Mouse (Mus musculus): ENCODE results near the gene Kif21b. TPM values are rescaled to one million over a fixed set of nuclear protein-coding genes. Genes with fewer than 3 reads are reported as not detected.

Gene Kif21b
- polyA plus RNA-seq, 1 experiment from 2014 or later: 0.85 TPM

DNA sequence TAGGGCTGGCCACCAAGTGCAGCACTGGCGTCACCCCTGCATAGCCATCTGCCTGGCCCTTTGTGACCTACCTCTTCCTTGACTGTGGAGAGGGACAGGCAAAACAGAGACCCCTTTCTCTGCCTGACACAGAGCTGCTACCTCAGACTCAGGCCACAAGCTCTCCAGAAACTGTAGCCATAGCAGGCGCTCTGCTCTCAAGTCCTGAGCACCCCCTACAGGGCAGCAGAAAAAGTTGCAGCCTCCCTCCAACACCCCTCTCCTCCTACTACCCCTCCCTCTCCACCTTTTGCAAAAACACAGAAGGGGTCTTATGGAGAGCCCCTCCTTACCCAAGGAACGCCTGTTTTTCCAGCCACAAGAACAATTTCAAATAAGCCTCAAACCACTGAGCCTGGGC lies 81.6 kb downstream of the Kif21b start, which contains the start of gene Mroh3:
Gene Mroh3, minus strand, starts transcription at position 26 of the 400 bp plus-strand sequence.
- no peaks in the 10 kb centered on the region for H3K27me3 ChIP-seq (replicated peaks; ENCODE audit: insufficient read depth, low read length)
- no peaks in the 10 kb centered on the region for H3K36me3 ChIP-seq (ENCODE audit: insufficient read depth, low read length)
- H3K9ac ChIP-seq (replicated peaks; ENCODE audit: low read depth): no peak within 1 kb of the TSS
- H3K9me3 ChIP-seq (ENCODE audit: low read length): no peaks in the 10 kb centered on the region
- H3K4me3 ChIP-seq (ENCODE audit: low read depth, low read length): no peak within 1 kb of the TSS
- no peak for TF ChIP-seq EP300 (IDR thresholded peaks at IDR 0.05)
- TF ChIP-seq CTCF (IDR thresholded peaks at IDR 0.05): peak; percentile 78
- WGBS: 45% methylated on average over 3 of the region's 3 CpGs
- no peak within 1 kb of the TSS for H3K4me2 ChIP-seq (replicated peaks; ENCODE audit: low read depth, low read length)
- H3K4me1 ChIP-seq (ENCODE audit: insufficient read depth, low read depth, low read length): no peaks in the 10 kb centered on the region
- no peak within 1 kb of the TSS for H3K27ac ChIP-seq (ENCODE audit: low read length)
- ATAC-seq (peak; percentile 57; the same call in 1 of the 2 replicates), DNase-seq (ENCODE audit: low spot score) (peak; percentile 70)

DNA sequence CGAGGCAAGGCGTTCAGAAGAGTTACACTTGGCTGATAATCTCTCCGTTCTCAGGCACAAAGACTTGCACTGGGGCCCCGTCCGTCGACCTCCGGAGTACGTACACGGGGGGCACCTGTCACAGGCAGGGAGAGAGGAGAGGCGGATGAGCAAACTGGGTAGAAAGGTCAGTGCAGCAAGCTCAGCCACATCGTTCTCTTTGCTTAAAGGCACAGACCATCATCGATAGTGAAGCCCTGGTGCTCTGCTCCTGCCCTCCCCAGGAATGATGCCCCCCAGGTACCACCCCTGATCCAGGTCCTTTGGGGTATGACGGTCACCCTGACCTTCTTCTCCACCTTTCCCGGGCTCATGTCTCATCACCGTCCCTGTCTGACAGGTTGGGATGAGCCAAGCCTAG lies 83.1 kb downstream of the Kif21b start:
- Histone ChIP-seq H3K4me3 (ENCODE audit: low read depth, low read length) (no peak overlapping the region), H3K36me3 (ENCODE audit: insufficient read depth, low read length) (no peaks in the 10 kb centered on the region), H3K27ac (ENCODE audit: low read length) (no peak overlapping the region), H3K9me3 (ENCODE audit: low read length) (no peaks in the 10 kb centered on the region), H3K9ac (replicated peaks; ENCODE audit: low read depth) (no peak overlapping the region), H3K27me3 (replicated peaks; ENCODE audit: insufficient read depth, low read length) (no peaks in the 10 kb centered on the region), H3K4me1 (ENCODE audit: insufficient read depth, low read depth, low read length) (no peaks in the 10 kb centered on the region), H3K4me2 (replicated peaks; ENCODE audit: low read depth, low read length) (no peak overlapping the region)
- no peak for ATAC-seq
- WGBS: 78% methylated on average over 15 of the region's 15 CpGs
- TF ChIP-seq CTCF (IDR thresholded peaks at IDR 0.05) (no peak), EP300 (IDR thresholded peaks at IDR 0.05) (no peak)
- DNase-seq (ENCODE audit: low spot score): peak; percentile 15

DNA sequence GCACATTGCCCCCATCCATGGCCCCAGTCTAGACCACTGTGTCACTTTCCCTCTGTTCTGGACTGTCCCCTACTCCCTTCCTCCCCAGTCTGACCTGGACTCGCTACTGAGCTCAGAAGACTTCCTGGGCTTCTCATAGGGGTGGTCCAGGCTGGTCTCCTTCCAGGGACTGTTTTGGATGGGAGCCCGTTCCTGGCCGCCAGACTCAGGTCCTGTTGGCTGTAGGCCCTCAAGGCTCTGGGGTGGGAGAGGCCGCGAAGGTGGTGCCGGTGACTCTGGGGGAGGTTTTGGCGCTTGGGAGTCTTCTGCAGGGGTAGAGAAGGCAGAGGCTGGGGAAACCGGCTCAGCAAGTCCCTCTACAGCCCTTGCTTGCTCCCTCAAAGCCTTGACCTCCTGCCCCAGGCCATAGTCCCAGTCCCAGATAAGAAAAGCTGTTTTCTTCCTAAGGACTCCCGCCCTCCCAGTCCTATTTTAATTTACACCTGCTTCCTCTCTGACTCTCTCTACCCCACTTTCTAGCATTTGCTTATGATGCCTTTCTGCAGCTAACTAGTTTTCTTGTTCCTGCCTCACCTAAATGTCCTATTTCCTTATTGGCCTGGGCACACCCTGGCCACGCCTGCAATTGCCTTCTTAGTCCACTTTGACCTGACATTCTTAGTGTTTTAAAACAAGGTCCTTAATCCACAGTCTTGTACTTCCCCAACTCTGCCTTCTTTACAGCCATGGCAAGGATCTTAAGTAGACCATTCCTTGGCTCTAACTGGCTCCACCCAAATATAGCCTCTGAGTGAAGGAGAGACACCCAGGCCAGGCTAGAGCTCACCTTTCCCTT lies 89.1 kb downstream of the Kif21b start:
- H3K4me1 ChIP-seq (ENCODE audit: insufficient read depth, low read depth, low read length): 0 out of 2 replicates have a peak, but pooled peaks cover 4% of the 10 kb centered on the region
- no peaks in the 10 kb centered on the region for H3K36me3 ChIP-seq (ENCODE audit: insufficient read depth, low read length)
- H3K9me3 ChIP-seq (ENCODE audit: low read length): no peaks in the 10 kb centered on the region
- no peak overlapping the region for H3K4me3 ChIP-seq (ENCODE audit: low read depth, low read length)
- H3K27ac ChIP-seq (ENCODE audit: low read length): peak overlapping the region; percentile 57; the same call in 1 of the 2 replicates
- peak; percentile 76 for DNase-seq (ENCODE audit: low spot score)
- no peaks in the 10 kb centered on the region for H3K27me3 ChIP-seq (replicated peaks; ENCODE audit: insufficient read depth, low read length)
- H3K9ac ChIP-seq (replicated peaks; ENCODE audit: low read depth): no peak overlapping the region
- no peak overlapping the region for H3K4me2 ChIP-seq (replicated peaks; ENCODE audit: low read depth, low read length)
- 49% methylated on average over 10 of the region's 10 CpGs for WGBS
- no peak for TF ChIP-seq EP300 (IDR thresholded peaks at IDR 0.05)
- no peak for TF ChIP-seq CTCF (IDR thresholded peaks at IDR 0.05)
- peak; percentile 86 for ATAC-seq

DNA sequence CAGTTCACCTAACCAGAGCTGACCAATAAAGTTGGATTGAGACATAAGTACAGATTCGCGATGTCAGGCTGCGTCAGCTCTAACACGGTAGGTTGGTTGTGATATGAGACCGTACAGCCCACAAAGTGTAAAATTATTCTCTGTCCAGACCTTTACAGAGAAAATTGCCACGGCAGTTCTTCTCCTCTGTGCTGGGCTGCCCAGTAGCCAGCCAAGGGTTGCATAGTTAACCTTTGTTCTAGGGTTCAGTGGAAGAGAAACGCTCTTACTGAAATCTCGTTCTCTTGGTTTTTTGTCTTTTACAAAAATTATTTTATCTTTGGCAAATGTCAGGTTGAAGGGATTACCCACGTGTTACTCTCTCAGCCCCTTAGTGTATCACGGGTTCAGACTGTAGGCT lies 91.2 kb downstream of the Kif21b start:
- H3K36me3 ChIP-seq (ENCODE audit: insufficient read depth, low read length): no peaks in the 10 kb centered on the region
- no peak overlapping the region for H3K4me2 ChIP-seq (replicated peaks; ENCODE audit: low read depth, low read length)
- no peaks in the 10 kb centered on the region for H3K27me3 ChIP-seq (replicated peaks; ENCODE audit: insufficient read depth, low read length)
- peaks cover 4% of the 10 kb centered on the region; the same call in 1 of the 2 replicates for H3K4me1 ChIP-seq (ENCODE audit: insufficient read depth, low read depth, low read length)
- no peak overlapping the region for H3K27ac ChIP-seq (ENCODE audit: low read length)
- H3K9me3 ChIP-seq (ENCODE audit: low read length): no peaks in the 10 kb centered on the region
- no peak for ATAC-seq
- no peak for DNase-seq (ENCODE audit: low spot score)
- H3K4me3 ChIP-seq (ENCODE audit: low read depth, low read length): no peak overlapping the region
- TF ChIP-seq EP300 (IDR thresholded peaks at IDR 0.05): no peak
- no peak for TF ChIP-seq CTCF (IDR thresholded peaks at IDR 0.05)
- no peak overlapping the region for H3K9ac ChIP-seq (replicated peaks; ENCODE audit: low read depth)
- 73% methylated on average over 10 of the region's 10 CpGs for WGBS

DNA sequence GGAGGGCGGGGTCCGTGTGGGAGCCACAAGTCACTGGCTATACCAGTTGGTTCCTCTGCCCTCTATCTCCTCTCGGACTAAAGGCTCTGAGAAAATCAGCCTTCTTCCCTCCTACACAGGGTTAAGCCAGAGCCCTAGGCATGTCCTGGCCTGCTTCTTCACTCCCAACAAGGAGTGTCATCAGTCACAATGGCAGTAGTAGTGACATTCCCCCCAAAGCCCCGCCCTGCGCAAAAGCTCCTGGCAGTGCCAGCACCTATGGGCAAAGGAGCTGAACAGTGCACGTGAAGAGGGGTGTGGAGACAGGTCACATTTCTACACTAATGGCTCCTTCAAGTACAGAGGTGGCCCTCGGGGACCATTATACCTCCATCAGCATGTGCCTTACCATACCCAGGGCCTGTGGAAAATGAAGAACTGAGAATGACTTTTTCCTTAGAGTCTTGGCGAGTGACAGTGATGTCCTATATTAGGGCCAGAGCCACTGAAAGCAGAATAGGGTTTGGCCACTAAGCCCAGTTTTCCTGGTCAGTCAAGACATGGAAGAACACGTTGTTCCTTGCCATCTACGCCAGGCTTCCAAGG lies 92.7 kb downstream of the Kif21b start:
- no peaks in the 10 kb centered on the region for H3K36me3 ChIP-seq (ENCODE audit: insufficient read depth, low read length)
- H3K27ac ChIP-seq (ENCODE audit: low read length): no peak overlapping the region
- H3K4me1 ChIP-seq (ENCODE audit: insufficient read depth, low read depth, low read length): peaks cover 13% of the 10 kb centered on the region; the same call in 1 of the 2 replicates
- ATAC-seq (no peak), DNase-seq (ENCODE audit: low spot score) (no peak)
- no peaks in the 10 kb centered on the region for H3K9me3 ChIP-seq (ENCODE audit: low read length)
- TF ChIP-seq EP300 (IDR thresholded peaks at IDR 0.05): no peak
- TF ChIP-seq CTCF (IDR thresholded peaks at IDR 0.05): no peak
- no peak overlapping the region for H3K4me2 ChIP-seq (replicated peaks; ENCODE audit: low read depth, low read length)
- no peaks in the 10 kb centered on the region for H3K27me3 ChIP-seq (replicated peaks; ENCODE audit: insufficient read depth, low read length)
- H3K9ac ChIP-seq (replicated peaks; ENCODE audit: low read depth): no peak overlapping the region
- no peak overlapping the region for H3K4me3 ChIP-seq (ENCODE audit: low read depth, low read length)
- 83% methylated on average over 10 of the region's 10 CpGs for WGBS

DNA sequence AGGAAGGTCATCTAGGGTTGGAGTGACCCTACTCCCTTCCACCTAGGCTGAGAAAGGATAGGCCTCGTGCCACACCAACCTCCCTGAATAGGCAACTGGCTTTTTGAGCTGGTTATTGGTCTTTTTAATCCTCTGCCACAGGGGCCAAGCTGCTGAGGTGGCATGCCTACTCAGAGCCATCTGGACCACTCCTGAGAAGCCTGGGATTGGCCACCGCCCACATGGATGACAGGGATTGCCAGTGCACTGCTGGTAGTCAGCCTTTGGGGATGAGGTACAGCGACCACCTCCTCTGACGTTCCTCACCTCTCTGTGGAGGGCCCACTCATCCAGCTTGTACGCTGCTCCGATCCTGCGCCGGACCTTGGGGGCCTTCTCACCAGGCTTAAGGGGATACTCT lies 94.7 kb downstream of the Kif21b start:
- no peak overlapping the region for H3K4me2 ChIP-seq (replicated peaks; ENCODE audit: low read depth, low read length)
- no peak overlapping the region for H3K27ac ChIP-seq (ENCODE audit: low read length)
- TF ChIP-seq CTCF (IDR thresholded peaks at IDR 0.05) (no peak), EP300 (IDR thresholded peaks at IDR 0.05) (no peak)
- H3K4me3 ChIP-seq (ENCODE audit: low read depth, low read length): no peak overlapping the region
- 92% methylated on average over 8 of the region's 8 CpGs for WGBS
- peaks cover 9% of the 10 kb centered on the region; the same call in 1 of the 2 replicates for H3K4me1 ChIP-seq (ENCODE audit: insufficient read depth, low read depth, low read length)
- DNase-seq (ENCODE audit: low spot score) (no peak), ATAC-seq (no peak)
- H3K9ac ChIP-seq (replicated peaks; ENCODE audit: low read depth): no peak overlapping the region
- no peaks in the 10 kb centered on the region for H3K9me3 ChIP-seq (ENCODE audit: low read length)
- no peaks in the 10 kb centered on the region for H3K27me3 ChIP-seq (replicated peaks; ENCODE audit: insufficient read depth, low read length)
- no peaks in the 10 kb centered on the region for H3K36me3 ChIP-seq (ENCODE audit: insufficient read depth, low read length)
